Mouse (Mus musculus) spleen, postnatal 36 days (tissue): ENCODE data around the gene Magi1.

Source experiments
- DNase-seq, 2 experiments: peaks; one replicate each; pipeline ENCODE4 v3.0.0; 2022; ENCODE audit warnings: low spot score in 2 of 2, mixed read lengths in 1 of 2

The Magi1 gene

DNA sequence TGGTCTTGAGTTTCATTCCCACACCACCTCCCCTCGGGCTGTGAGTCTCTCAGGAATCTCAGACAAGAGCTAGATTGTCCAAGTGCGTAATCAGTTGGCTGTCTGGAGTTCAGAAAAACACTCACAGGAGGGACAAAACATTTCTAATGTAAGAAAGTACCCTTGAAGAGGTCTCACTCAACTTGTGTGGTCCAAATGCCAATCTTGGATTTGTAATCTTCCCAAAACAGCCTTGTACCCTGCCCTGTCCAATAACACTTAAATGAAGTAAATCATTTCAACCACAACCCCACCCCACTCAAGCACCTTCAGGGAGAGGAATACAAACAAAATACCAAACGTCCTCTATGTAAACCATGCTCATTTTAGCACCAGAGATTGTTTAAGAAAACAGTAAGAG is 82.8 kb downstream of the Magi1 start:
- no peak for DNase-seq

DNA sequence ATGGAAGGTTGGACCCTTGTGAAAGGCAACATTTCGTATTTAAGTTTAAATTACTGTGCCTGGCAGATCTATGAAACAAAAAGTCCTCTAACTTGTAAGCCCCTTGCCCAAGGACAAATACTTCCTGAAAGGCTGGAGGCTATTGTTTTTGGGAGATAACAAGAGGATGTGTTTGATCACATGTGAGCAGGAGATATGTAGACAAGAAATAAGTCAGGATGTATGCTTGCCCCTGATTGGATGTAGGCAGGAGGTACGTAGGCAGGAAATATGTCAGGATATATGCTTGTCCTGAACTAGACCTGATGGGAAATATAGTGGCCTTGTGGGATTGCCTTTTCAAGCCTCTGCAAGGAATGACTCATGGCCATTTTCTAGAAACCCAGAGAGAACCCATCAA is 84.0 kb downstream of the Magi1 start:
- no peak for DNase-seq

DNA sequence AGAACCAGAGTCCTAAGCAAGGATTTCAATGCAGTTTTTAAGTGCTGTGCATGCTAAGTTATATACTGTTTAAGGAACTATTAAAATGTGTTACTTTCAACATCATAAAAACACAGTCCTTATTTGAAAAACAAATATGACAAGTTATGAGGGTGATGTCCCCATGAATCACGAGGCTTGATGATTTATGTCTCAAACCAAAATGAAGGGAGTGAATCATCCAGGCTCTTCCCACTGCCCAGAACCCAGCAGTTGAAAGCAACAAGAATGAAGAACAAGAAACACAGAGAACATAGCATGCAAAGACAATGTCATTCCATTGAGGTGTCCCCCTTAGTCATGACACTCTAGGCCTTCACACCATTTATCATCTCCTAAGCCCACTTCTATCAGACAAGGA is 85.9 kb downstream of the Magi1 start:
- no peak for DNase-seq

DNA sequence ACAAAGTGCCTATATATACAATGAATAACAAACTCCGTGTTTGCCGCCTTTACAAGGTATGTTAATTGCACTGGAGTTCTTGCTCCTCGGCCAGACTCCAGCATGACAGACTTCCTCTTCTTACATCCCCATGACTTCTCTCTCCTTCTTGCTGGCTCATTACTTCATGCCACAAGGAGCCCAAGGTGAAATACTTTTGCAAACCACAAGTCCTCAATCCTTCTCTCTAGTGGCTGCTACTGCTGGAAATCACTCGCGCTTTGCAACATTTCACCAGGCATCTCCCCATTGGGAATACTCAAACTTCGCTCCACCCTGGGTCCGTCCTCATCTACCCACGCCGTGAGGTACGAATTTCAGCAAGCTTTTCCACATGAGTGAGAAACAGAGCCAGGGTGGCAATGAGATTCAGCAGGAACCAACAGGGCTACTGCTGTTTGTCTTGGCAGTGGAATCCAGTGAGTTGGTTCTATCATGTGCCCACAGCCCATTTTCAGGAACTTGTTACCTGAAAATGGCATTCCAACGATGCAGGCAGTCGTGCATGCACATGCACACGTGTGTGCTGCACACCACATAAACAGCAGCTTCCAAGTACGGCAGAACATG is 88.3 kb downstream of the Magi1 start:
- no peak for DNase-seq

DNA sequence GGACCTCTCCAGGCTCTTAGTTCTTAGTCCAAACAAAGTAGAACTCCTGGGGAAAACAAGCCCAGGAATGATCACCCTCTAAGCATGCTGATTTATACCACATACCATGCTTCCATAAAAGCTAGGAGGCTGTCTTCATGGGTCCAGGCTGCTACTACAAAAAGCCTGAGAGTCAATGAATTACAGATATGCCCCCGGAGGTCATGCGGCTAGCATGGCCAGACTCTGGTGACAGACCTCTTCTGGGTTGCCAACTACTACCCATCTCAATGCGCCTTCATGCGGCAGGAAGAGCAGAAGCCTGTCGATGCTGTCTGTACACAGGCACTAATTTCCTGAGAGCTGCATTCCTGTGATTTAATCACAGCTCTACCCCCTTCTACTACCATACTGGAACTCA is 92.9 kb downstream of the Magi1 start:
- no peak for DNase-seq

DNA sequence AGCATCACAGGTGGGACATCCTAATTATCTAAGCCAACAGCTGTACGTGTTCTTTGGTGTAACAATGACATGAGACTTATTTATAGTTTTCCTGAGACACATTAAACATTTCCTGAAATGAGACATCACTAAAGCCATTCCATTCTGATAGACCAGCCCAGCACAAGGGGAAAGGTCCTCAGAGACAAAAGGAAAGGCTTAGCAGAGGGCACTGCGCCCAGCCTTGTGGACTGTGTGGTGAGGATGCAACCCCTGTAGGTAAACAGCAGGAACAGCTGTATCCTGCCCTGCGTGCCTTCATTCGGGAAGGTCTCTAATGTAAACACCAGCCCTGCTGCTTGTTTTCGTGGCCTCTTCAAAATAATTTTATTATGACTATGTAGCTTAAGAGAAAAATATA is 94.3 kb downstream of the Magi1 start:
- DNase-seq = no peak

DNA sequence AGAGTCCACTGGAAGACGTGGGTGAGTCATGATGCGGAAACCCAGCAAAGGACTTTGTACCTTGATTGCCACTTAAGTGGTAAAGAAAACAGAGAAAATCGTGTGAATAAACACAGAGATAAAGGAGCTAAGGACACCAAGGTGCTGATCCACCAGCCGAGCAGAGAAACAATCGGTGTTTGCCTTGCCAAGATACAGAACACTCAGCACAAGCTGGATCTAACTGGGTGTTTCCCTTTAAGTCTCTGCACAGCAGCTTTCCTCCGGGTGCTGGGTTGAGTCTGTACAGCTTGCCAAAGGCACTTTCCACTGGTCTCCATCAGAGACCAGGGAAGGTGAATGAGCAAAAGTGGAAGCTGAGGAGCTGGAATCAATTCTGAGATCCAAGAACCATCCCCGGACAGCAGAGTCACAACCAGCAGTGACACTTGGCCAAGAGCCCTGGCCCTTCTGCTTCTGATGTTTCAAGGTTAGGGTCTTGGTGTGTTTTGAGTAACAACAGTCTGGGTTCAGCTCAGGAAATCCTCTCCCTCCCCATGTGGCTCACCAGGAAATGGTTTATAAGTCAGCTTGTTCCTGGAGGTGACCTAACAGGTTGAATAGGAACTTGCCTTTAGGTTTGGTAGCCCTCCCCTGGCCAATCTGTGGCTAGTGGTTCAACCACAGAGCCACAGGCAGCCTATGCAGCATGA is 96.9 kb downstream of the Magi1 start:
- no peak for DNase-seq

DNA sequence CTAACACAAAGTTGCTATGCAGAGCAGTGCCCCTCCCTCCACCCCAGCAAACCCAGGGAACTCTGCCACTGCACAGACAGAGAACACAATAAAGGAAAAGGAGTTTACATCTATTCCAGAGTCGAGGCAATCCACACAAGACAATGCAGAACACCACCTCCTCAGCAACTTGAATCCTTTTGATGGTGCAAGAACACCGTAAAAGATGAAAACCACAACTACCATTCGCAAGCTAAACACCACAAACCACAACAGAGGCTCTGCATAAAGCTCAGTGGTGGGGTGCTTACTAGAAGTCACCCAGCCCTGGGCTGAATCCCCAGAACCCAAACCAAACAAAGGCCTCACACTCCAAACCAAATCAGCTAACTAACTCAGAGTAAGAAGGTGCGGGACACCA is 99.4 kb downstream of the Magi1 start:
- DNase-seq = no peak

DNA sequence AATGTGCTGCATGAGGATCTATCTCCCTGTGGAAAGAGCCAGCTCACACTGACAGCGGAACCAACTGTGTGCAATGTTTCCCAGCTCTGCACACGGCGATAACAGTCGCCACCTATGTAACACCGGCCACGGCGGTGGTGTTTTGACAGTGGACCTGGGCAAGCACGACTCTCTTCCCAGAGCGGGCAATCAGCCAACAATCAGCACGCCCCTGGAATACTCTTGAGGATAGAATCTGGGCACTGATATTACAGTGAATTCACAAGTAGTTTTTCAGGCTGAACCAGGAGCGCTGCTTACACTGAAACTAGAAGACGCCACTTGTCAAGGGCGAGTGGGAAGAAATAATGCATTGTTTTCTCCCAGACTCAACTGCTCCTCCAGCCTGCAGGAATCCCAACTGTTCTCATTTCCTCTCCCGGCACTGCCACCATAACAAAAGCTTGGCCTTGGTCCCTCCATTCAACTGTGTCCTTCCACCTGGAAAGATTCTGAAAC is 100.3 kb downstream of the Magi1 start:
- no peak for DNase-seq

DNA sequence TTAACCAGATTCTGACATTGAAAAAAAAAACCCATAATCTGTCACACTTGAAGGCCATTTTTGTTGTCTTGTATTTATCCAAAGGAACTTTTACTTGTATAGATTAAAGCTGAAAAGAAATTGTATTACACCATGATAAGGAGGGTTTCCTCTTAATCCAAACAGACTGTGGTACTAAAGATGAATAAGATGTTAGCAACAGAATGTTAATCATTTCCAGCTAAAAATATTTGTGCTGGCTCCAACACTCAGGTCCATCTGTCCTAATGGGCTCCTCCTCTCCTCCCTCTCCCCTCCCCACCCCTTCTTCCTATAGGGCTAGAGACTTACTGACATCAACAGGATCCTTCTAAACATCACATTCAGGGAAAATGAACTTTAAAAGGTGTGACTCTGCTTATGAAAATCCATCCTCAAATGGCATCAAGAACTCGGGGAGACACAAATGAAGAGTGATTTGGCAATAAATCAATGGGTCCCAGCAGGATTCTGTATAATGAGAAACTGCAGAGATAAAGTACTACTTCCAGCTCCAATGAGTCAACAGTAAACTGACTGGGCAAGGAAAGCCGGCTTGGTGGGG is 102.0 kb downstream of the Magi1 start:
- DNase-seq = no peak

DNA sequence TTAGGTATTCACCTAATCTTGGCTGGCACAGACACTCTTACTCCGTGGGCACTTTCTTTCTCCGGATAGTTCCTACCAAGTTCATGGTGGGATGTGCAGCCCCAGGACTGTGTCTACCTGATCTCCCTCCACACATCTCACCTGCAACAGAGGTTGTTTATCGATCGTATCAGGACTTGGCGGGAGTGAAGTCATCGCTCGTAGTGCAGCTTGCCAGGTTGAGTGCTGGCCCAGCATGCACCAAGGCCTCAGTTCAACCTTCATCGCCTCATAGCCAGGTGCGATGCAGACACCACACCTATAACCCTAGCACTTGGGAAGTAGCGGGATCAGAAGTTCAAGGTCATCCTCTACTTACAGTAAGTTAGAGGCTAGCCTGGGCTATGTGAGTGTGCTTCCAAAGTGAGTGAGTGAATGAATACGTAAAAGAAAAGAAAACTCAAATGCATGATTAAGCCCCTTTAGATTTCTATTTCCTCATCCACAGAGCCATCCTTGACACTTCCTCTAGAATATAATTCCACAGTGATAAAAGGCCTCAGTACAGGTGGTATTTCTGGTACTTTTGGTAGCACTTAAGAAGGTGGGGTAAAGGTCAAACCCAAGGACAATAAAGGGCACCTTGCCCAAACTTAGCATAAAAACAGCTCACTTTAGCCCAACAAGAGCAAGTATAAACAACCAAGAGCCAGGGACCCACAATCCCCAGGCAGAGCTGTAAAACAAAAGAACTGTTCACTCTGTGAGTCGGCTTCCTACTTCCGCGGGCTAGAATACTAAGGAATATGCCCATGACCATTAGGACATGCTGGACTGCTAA is 103.2 kb downstream of the Magi1 start:
- no peak for DNase-seq

DNA sequence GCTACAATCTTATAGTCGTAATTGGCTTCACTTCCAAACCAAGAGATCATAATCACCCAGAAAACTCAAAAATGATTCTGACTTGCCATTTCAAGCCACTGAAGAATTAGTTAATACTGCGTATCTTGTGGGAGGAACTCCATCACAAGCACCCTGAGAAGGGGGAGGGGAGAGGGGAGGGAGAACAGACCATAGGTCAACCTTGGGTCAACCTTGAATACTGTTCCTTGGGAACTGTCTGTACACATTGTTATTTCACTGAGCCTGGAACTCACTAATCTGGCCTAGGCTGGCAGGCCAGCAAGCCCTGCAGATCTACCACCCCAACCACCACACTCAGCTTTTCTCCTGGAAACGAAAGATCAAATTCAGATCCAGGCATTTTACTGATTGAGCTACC is 106.2 kb downstream of the Magi1 start:
- DNase-seq = no peak

DNA sequence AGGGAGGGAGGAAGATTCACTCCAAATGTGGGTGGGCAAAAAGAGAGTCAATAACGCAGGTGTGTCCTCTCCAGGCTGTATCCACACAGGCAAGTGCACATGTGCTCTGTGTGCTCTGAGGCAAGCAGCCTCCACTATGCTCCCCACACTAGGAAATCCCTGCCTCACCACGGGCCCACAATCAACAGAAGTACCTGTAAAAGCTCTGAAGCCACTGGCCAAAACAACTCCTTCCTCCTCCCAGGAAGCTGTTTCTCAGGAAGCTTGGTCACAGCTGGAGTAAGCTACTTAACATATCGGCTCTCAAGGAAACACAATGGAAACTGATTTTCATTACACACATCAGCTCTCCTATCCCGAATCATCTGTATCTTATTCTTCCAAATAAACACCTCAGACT is 107.0 kb downstream of the Magi1 start:
- no peak for DNase-seq

DNA sequence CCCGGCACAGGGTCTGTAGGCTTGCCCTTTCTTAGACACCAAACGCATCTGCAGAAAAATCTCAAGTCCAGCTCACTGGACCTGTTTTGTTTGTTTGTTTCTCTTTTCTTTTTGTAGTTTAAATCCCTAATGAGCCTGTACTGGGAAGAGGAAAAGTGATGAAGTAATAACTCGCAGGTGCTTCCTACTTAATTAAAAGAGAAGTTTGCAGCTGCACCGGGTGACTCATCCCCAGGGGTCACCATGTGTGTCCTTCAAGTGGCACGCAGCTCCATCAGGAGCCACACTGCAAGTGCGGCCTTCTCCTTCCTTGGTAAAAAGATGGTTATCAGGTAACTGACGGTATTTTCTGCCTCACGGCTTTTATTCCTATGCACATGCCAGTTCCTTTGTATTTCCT is 112.5 kb downstream of the Magi1 start:
- DNase-seq = no peak

DNA sequence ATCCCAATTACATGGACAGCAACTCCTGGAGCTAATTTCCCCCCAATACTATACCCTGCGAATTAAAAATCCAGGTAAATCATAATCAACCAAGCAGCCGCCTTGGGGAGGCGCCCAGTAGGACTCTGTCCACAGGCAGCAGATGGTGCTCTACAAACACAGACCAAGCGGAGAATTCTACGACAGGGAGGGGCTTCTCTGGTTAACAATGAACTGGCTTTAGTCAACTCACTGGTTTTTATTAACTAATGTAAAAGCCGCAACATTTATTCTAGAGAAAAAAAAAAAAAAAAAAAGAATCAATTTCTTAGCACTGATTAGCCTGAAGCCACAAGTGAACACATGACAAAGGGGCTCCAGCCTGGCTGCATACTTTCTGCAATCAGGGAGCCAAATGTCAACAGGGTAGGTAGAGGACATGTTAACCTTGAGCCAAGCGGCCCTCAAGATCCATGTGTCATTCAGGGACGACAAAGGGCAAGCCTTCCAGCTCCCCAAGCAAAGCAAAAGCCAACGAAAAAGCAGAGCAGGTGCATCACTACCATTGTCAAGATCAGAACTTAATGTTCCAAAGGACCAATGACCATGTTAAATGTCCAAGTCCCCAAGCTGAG is 114.0 kb downstream of the Magi1 start:
- DNase-seq = no peak

DNA sequence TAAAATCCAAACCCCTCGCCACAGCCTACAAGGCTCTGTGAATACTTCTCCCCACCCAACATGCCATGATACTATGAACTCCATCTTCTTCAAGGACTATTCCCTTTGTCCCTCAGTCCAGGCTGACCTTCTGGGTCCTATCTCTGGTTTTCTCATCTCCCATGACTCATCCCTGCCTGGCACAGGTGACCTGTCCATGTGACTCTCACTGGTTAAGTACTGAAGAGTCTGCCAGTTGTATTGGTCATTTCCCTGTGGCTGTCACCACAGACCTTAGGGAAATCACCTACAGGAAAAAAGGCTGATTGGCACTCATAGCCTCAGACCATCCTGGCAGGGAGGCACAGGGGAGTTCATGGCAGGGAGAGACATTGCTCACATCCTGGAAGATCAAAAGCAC is 117.8 kb downstream of the Magi1 start:
- no peak for DNase-seq

DNA sequence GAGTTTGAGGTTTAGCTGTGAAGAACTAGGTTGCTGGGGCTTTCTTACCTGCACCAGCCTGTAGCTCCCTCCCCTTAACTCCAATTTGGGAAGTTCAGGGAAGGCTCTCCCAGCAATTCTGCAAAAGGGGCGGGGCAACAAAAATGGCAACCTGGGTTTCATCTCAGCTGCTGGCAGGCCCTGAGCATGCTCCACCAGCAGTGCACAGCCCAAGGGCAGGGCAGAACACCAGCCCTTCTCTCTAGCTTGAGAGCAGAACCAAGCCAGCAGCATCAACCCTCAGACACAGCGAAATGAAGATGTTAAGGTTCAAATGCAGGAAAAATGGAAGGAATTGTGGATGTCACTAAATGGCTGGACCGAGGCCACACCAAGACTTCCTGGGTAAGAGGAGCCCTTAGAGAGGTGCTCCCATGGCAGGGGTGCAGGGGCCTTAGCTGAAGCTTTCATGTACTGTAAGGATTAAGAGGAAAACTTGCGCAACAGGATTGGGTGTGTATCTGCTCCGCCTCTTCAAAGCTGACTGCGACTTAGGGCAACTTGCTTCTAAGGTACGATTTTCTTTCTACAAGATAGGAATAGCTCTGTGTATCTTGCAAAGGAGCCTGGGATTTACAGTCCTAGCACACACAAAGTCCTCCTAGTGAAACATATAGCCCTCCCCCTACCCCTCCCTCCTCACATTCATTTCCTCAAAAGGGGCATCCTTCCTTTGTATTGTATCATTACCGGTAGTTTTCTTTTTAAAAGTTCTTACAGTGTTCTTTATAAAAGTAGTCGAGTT is 118.8 kb downstream of the Magi1 start:
- DNase-seq = no peak

DNA sequence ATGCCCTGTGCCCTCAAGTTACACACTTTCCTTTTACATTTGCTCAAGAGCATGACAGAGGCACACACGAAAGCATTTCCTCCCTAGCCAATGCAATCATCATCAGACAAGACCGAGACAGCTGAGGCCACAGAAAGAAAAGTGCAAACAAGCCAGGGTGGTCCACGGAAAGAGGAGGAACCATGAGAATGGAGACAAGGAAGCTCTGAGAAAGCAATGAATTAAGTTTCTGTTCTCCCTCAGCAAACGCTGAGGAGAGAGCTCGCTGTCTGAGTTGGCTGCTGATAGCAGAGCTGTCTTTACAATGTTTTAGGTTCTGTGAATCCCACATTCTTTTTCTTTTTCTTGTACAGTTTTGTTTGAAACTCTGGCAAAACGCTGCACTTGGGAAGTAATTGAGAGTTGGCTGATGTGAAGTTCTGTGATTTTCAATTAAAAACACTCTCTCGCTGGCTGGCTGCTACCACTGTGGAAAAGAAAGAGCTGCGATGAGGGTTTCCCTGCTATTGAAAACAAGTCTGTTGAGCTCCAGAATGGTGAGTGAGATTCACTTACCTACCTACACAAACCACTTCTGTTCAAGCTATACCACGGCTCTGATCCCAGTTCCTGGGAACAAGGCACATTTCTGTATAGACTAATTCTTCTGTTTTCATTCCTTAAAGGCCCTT is 120.3 kb downstream of the Magi1 start:
- no peak for DNase-seq

DNA sequence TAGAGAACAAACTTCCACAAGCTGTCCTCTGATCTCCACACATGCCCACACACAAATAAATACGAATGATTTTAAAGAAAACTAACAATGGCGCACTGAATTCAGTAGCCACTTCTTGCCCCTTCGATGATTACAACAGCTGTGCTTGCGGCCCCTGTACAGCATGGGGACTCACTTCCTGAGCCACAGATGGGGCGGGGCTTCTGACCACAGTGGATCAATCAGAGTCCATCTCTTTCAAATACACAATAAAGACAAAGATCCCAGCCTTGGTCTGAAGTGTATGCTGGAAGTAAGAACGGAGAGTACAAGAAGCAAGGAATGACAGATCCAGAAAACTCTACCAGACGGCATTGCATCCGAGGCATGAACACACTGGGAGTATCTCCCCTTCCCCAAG is 120.8 kb downstream of the Magi1 start:
- DNase-seq = no peak

DNA sequence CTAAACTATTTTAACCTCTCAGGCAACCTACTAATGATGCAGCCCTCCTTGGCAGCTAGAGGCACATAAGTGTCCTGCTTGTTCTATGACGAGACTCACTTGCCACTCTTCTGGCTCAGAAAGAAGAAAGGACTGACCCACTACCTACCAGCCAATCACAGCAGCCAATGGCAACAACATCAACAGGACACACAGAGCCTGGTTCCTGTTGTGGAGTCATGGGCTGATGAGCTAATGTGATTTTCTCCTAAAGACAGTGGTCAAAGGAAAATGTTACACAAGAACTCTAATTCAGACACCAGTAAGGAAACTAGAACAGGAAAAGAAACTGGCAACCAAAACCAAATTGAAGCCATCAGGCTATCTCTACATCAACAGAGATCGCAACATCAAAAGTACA is 124.5 kb downstream of the Magi1 start:
- no peak for DNase-seq
